Mouse (Mus musculus) bone marrow, adult 2 months (tissue): ENCODE results near the gene C130050O18Rik. TPM values are rescaled to one million over a fixed set of nuclear protein-coding genes. Genes with fewer than 3 reads are reported as not detected.
A peak's percentile ranks its signal among the peaks of the same experiment; 100 is the strongest.

ENCODE experiments used
- H3K27ac ChIP-seq: fragments of 200-500 bp; 2 replicates; pipeline ENCODE4 v1.5.1; 2012; ENCODE audit warnings: low read depth, mild to moderate bottlenecking, control low read depth, inconsistent platforms, low read length; ENCODE audit not compliant: control insufficient read depth, poor library complexity, insufficient read depth
- H3K4me1 ChIP-seq: fragments of 200-500 bp; 2 replicates; pipeline ENCODE4 v1.6.1; 2011; ENCODE audit warnings: low read length; ENCODE audit not compliant: control insufficient read depth, insufficient read depth
- H3K4me3 ChIP-seq: fragments of 200-500 bp; replicated peaks from 2 replicates; pipeline ENCODE3; 2011; ENCODE audit warnings: mild to moderate bottlenecking, low read depth, low read length, control low read depth; ENCODE audit not compliant: control insufficient read depth
- CTCF ChIP-seq: fragments of 200-500 bp; IDR thresholded peaks from 2 replicates; pipeline ENCODE4 v1.5.1; 2011; ENCODE audit warnings: low read length, control low read depth; ENCODE audit not compliant: control insufficient read depth, insufficient read depth
- POLR2A ChIP-seq: fragments of 200-500 bp; IDR thresholded peaks from 2 replicates; pipeline ENCODE4 v1.6.1; 2011; ENCODE audit warnings: low read depth, mild to moderate bottlenecking, control low read depth, low read length, borderline replicate concordance; ENCODE audit not compliant: control insufficient read depth
- WGBS: fragments of 180-500 bp; shearing (Covaris S2); methylation state at CpG from one replicate; pipeline ENCODE4 v1.1.7; 2018; 5-methylcytosine and 5-hydroxymethylcytosine counted together
- polyA plus RNA-seq: library from polyadenylated mRNA; stranded (reverse); fragments of >200 nt; gene quantifications from 2 replicates; pipeline ENCODE4 v1.2.4, GENCODE M21; 2011; ENCODE audit warnings: low replicate concordance; ENCODE audit not compliant: missing spikeins, insufficient read depth, insufficient read length

C130050O18Rik gene
- polyA plus RNA-seq, 1 experiment = 4.0 TPM

GRCm38 (mm10) chr5:139367884-139368458 lies 37.1 kb upstream of the C130050O18Rik start:
- Histone ChIP-seq H3K27ac (peak overlapping the region; percentile 50), H3K4me3 (no peak overlapping the region), H3K4me1 (peaks cover 19% of the 10 kb centered on the region)
- TF ChIP-seq CTCF (no peak), POLR2A (no peak)
- 62% methylated on average over 4 of the region's 4 CpGs for WGBS

GRCm38 (mm10) chr5:139368638-139369320 lies 36.3 kb upstream of the C130050O18Rik start:
- H3K4me1 ChIP-seq = peaks cover 23% of the 10 kb centered on the region
- TF ChIP-seq POLR2A (no peak), CTCF (no peak)
- no peak overlapping the region for H3K4me3 ChIP-seq
- 85% methylated on average over 11 of the region's 11 CpGs for WGBS
- H3K27ac ChIP-seq = no peak overlapping the region

- H3K27ac ChIP-seq = peak overlapping the region; percentile 16; the same call in 1 of the 2 replicates
- TF ChIP-seq CTCF = no peak
- TF ChIP-seq POLR2A = no peak
- WGBS = 74% methylated on average over 6 of the region's 6 CpGs
- no peak overlapping the region for H3K4me3 ChIP-seq
- H3K4me1 ChIP-seq = peaks cover 20% of the 10 kb centered on the region
Measured at GRCm38 (mm10) chr5:139370336-139370735, 34.7 kb upstream of the C130050O18Rik start.

- Histone ChIP-seq H3K4me3 (peak overlapping the region; percentile 87), H3K4me1 (peaks cover 19% of the 10 kb centered on the region), H3K27ac (peak overlapping the region; percentile 96; the same call in 1 of the 2 replicates)
- 55% methylated on average over 5 of the region's 5 CpGs for WGBS
- TF ChIP-seq POLR2A = no peak
- no peak for TF ChIP-seq CTCF
Measured at GRCm38 (mm10) chr5:139371118-139371517, 34.0 kb upstream of the C130050O18Rik start.

GRCm38 (mm10) chr5:139371631-139372401 lies 33.3 kb upstream of the C130050O18Rik start:
- 1% methylated on average over 39 of the region's 39 CpGs for WGBS
- Histone ChIP-seq H3K4me3 (peak overlapping the region; percentile 87), H3K27ac (peak overlapping the region; percentile 96), H3K4me1 (peaks cover 14% of the 10 kb centered on the region)
- TF ChIP-seq CTCF = no peak
- peak; percentile 97 for TF ChIP-seq POLR2A

- Histone ChIP-seq H3K4me1 (peaks cover 14% of the 10 kb centered on the region), H3K4me3 (no peak overlapping the region), H3K27ac (peak overlapping the region; percentile 39; the same call in 1 of the 2 replicates)
- no peak for TF ChIP-seq POLR2A
- TF ChIP-seq CTCF = no peak
- WGBS = 40% methylated on average over 3 of the region's 3 CpGs
Measured at GRCm38 (mm10) chr5:139373126-139373525, 32.0 kb upstream of the C130050O18Rik start.

GRCm38 (mm10) chr5:139373889-139374444 lies 31.1 kb upstream of the C130050O18Rik start:
- Histone ChIP-seq H3K27ac (no peak overlapping the region), H3K4me3 (no peak overlapping the region), H3K4me1 (peaks cover 17% of the 10 kb centered on the region)
- no peak for TF ChIP-seq POLR2A
- WGBS = 53% methylated on average over 6 of the region's 6 CpGs

GRCm38 (mm10) chr5:139374841-139375240 lies 30.2 kb upstream of the C130050O18Rik start:
- TF ChIP-seq CTCF = no peak
- no peak for TF ChIP-seq POLR2A
- WGBS = 84% methylated on average over 2 of the region's 2 CpGs

More at GRCm38 (mm10) chr5:139374841-139375240, 30.2 kb upstream of the C130050O18Rik start:
- Histone ChIP-seq H3K4me3 (no peak overlapping the region), H3K4me1 (peaks cover 18% of the 10 kb centered on the region), H3K27ac (no peak overlapping the region)
